Mouse (Mus musculus): ENCODE results near the gene Pitpna. TPM values are rescaled to one million over a fixed set of nuclear protein-coding genes. Genes with fewer than 3 reads are reported as not detected.

The Pitpna gene
- polyA plus RNA-seq, 1 experiment from 2014 or later: 30.1 TPM

- no peak overlapping the region for H3K9ac ChIP-seq (replicated peaks)
- no peaks in the 10 kb centered on the region for H3K9me3 ChIP-seq (ENCODE audit: low read length)
- no peak overlapping the region for H3K4me2 ChIP-seq (ENCODE audit: low read depth, low read length)
- WGBS (ENCODE audit: insufficient replicate concordance): 52% methylated on average over 9 of the region's 9 CpGs
- H3K27me3 ChIP-seq (ENCODE audit: insufficient read depth, low read length): no peaks in the 10 kb centered on the region
- ATAC-seq (no peak), DNase-seq (no peak)
- H3K27ac ChIP-seq (ENCODE audit: low read depth): no peak overlapping the region
- TF ChIP-seq EP300 (IDR thresholded peaks at IDR 0.05; ENCODE audit: low read depth) (no peak), CTCF (IDR thresholded peaks at IDR 0.05; ENCODE audit: low read depth) (no peak)
- no peak overlapping the region for H3K4me3 ChIP-seq (ENCODE audit: low read depth, low read length)
- H3K4me1 ChIP-seq (ENCODE audit: insufficient read depth): peaks cover 23% of the 10 kb centered on the region
- H3K36me3 ChIP-seq (replicated peaks; ENCODE audit: insufficient read depth, low read length): 0 out of 2 replicates have a peak, but pooled peaks cover 10% of the 10 kb centered on the region
These were observed 20.4 kb upstream of the Pitpna start for GRCm38 (mm10) chr11:75567346-75568114.

- peaks cover 29% of the 10 kb centered on the region for H3K4me1 ChIP-seq (ENCODE audit: insufficient read depth)
- WGBS (ENCODE audit: insufficient replicate concordance): 78% methylated on average over 6 of the region's 6 CpGs
These were observed 19.8 kb upstream of the Pitpna start for GRCm38 (mm10) chr11:75568115-75568511.

GRCm38 (mm10) chr11:75568962-75569361, 18.9 kb upstream of the Pitpna start:
- DNase-seq (no peak), ATAC-seq (no peak)
- H3K27ac ChIP-seq (ENCODE audit: low read depth): no peak overlapping the region
- H3K27me3 ChIP-seq (ENCODE audit: insufficient read depth, low read length): 0 out of 2 replicates have a peak, but pooled peaks cover 4% of the 10 kb centered on the region
- H3K9me3 ChIP-seq (ENCODE audit: low read length): no peaks in the 10 kb centered on the region
- TF ChIP-seq CTCF (IDR thresholded peaks at IDR 0.05; ENCODE audit: low read depth) (no peak), EP300 (IDR thresholded peaks at IDR 0.05; ENCODE audit: low read depth) (no peak)
- H3K4me3 ChIP-seq (ENCODE audit: low read depth, low read length): no peak overlapping the region
- 85% methylated on average over 12 of the region's 12 CpGs for WGBS (ENCODE audit: insufficient replicate concordance)
- H3K36me3 ChIP-seq (replicated peaks; ENCODE audit: insufficient read depth, low read length): 0 out of 2 replicates have a peak, but pooled peaks cover 6% of the 10 kb centered on the region
- no peak overlapping the region for H3K9ac ChIP-seq (replicated peaks)
- H3K4me1 ChIP-seq (ENCODE audit: insufficient read depth): peaks cover 27% of the 10 kb centered on the region
- H3K4me2 ChIP-seq (ENCODE audit: low read depth, low read length): no peak overlapping the region

More at GRCm38 (mm10) chr11:75568115-75568511, 19.8 kb upstream of the Pitpna start:
- H3K36me3 ChIP-seq (replicated peaks; ENCODE audit: insufficient read depth, low read length): 0 out of 2 replicates have a peak, but pooled peaks cover 9% of the 10 kb centered on the region
- H3K4me3 ChIP-seq (ENCODE audit: low read depth, low read length): no peak overlapping the region
- H3K27me3 ChIP-seq (ENCODE audit: insufficient read depth, low read length): 0 out of 2 replicates have a peak, but pooled peaks cover 4% of the 10 kb centered on the region
- no peak overlapping the region for H3K27ac ChIP-seq (ENCODE audit: low read depth)
- no peak overlapping the region for H3K4me2 ChIP-seq (ENCODE audit: low read depth, low read length)
- ATAC-seq (no peak), DNase-seq (no peak)
- TF ChIP-seq EP300 (IDR thresholded peaks at IDR 0.05; ENCODE audit: low read depth) (no peak), CTCF (IDR thresholded peaks at IDR 0.05; ENCODE audit: low read depth) (no peak)
- no peak overlapping the region for H3K9ac ChIP-seq (replicated peaks)
- no peaks in the 10 kb centered on the region for H3K9me3 ChIP-seq (ENCODE audit: low read length)

- Histone ChIP-seq H3K36me3 (replicated peaks; ENCODE audit: insufficient read depth, low read length) (0 out of 2 replicates have a peak, but pooled peaks cover 6% of the 10 kb centered on the region), H3K9me3 (ENCODE audit: low read length) (no peaks in the 10 kb centered on the region), H3K27ac (ENCODE audit: low read depth) (peak overlapping the region; percentile 55; the same call in 1 of the 2 replicates), H3K4me1 (ENCODE audit: insufficient read depth) (peaks cover 23% of the 10 kb centered on the region), H3K27me3 (ENCODE audit: insufficient read depth, low read length) (0 out of 2 replicates have a peak, but pooled peaks cover 4% of the 10 kb centered on the region), H3K4me2 (ENCODE audit: low read depth, low read length) (no peak overlapping the region), H3K4me3 (ENCODE audit: low read depth, low read length) (no peak overlapping the region), H3K9ac (replicated peaks) (no peak overlapping the region)
- ATAC-seq: no peak
- TF ChIP-seq EP300 (IDR thresholded peaks at IDR 0.05; ENCODE audit: low read depth): no peak
- no peak for TF ChIP-seq CTCF (IDR thresholded peaks at IDR 0.05; ENCODE audit: low read depth)
- 80% methylated on average over 17 of the region's 17 CpGs for WGBS (ENCODE audit: insufficient replicate concordance)
- no peak for DNase-seq
These were observed 17.3 kb upstream of the Pitpna start for GRCm38 (mm10) chr11:75570375-75571125.

- peaks cover 23% of the 10 kb centered on the region for H3K4me1 ChIP-seq (ENCODE audit: insufficient read depth)
- 39% methylated on average over 11 of the region's 14 CpGs for WGBS (ENCODE audit: insufficient replicate concordance)
- H3K4me2 ChIP-seq (ENCODE audit: low read depth, low read length): no peak overlapping the region
- H3K27me3 ChIP-seq (ENCODE audit: insufficient read depth, low read length): 0 out of 2 replicates have a peak, but pooled peaks cover 4% of the 10 kb centered on the region
- peak; percentile 64 for DNase-seq
- H3K4me3 ChIP-seq (ENCODE audit: low read depth, low read length): no peak overlapping the region
- no peaks in the 10 kb centered on the region for H3K9me3 ChIP-seq (ENCODE audit: low read length)
- no peak overlapping the region for H3K9ac ChIP-seq (replicated peaks)
- peak; percentile 51 for ATAC-seq
- H3K36me3 ChIP-seq (replicated peaks; ENCODE audit: insufficient read depth, low read length): 0 out of 2 replicates have a peak, but pooled peaks cover 6% of the 10 kb centered on the region
- TF ChIP-seq CTCF (IDR thresholded peaks at IDR 0.05; ENCODE audit: low read depth): no peak
- TF ChIP-seq EP300 (IDR thresholded peaks at IDR 0.05; ENCODE audit: low read depth): 0 out of 2 replicates have a peak, but pooled peaks have one; percentile 26
- peak overlapping the region; percentile 55; the same call in 1 of the 2 replicates for H3K27ac ChIP-seq (ENCODE audit: low read depth)
These were observed 16.5 kb upstream of the Pitpna start for GRCm38 (mm10) chr11:75571126-75571990.

All from liver, postnatal 0 days (tissue).